Mouse (Mus musculus) neural tube, embryonic 11.5 days (tissue): ENCODE results near the gene Madcam1. TPM values are rescaled to one million over a fixed set of nuclear protein-coding genes. Genes with fewer than 3 reads are reported as not detected.
A peak's percentile ranks its signal among the peaks of the same experiment; 100 is the strongest.

Experiments
- ATAC-seq: fragments of 200-750 bp; cut with Nextera tagmentation; 2 replicates; pipeline ENCODE4 v1.8.0; 2017; ENCODE audit warnings: moderate number of reproducible peaks, mild to moderate bottlenecking, moderate TSS enrichment, moderate library complexity; ENCODE audit not compliant: insufficient read depth, low FRiP score, low TSS enrichment
- DNase-seq: peaks from one replicate; pipeline ENCODE4 v3.0.0-alpha.2; 2015; ENCODE audit warnings: low spot score
- H3K27ac ChIP-seq: fragments of 300-500 bp; sonication (generic); 2 replicates; pipeline ENCODE4 v1.5.1; 2014; ENCODE audit warnings: low read depth, mild to moderate bottlenecking, low read length
- H3K27me3 ChIP-seq: fragments of 300-500 bp; sonication (generic); 2 replicates; pipeline ENCODE4 v1.6.1; 2014; ENCODE audit warnings: mild to moderate bottlenecking, low read length, mixed read lengths; ENCODE audit not compliant: control insufficient read depth, insufficient read depth
- H3K36me3 ChIP-seq: fragments of 300-500 bp; sonication (generic); 2 replicates; pipeline ENCODE4 v1.6.1; 2014; ENCODE audit warnings: mild to moderate bottlenecking, low read length, moderate library complexity, mixed read lengths; ENCODE audit not compliant: control insufficient read depth, insufficient read depth
- H3K4me1 ChIP-seq: fragments of 300-500 bp; sonication (generic); 2 replicates; pipeline ENCODE4 v1.6.1; 2014; ENCODE audit warnings: low read length, mixed read lengths; ENCODE audit not compliant: control insufficient read depth, insufficient read depth
- H3K4me2 ChIP-seq: fragments of 300-500 bp; sonication (generic); 2 replicates; pipeline ENCODE4 v1.6.1; 2014; ENCODE audit warnings: low read depth, mild to moderate bottlenecking, moderate library complexity
- H3K4me3 ChIP-seq: fragments of 300-500 bp; sonication (generic); 2 replicates; pipeline ENCODE4 v1.5.1; 2014; ENCODE audit warnings: low read depth, low read length
- H3K9ac ChIP-seq: fragments of 300-500 bp; sonication (generic); 2 replicates; pipeline ENCODE4 v1.6.1; 2014; ENCODE audit warnings: mild to moderate bottlenecking, low read length
- H3K9me3 ChIP-seq: fragments of 300-500 bp; sonication (generic); 2 replicates; pipeline ENCODE4 v1.6.1; 2016; ENCODE audit warnings: low read length; ENCODE audit not compliant: control insufficient read depth
- WGBS: fragments of 180-500 bp; shearing (Covaris S2); extraction: QIAGEN DNeasy Blood & Tissue Kit; methylation state at CpG from one replicate; pipeline ENCODE4 v1.1.7; 2014; 5-methylcytosine and 5-hydroxymethylcytosine counted together
- polyA plus RNA-seq: library from polyadenylated mRNA; unstranded; fragments of >200 nt; fragmentation: Nextera tagmentation; extraction: Ambion mirVana; gene quantifications from 2 replicates; pipeline ENCODE4 v1.2.1, GENCODE M21; 2014

Madcam1 gene
- polyA plus RNA-seq, 1 experiment from 2014 or later, result 2.5 TPM

DNA sequence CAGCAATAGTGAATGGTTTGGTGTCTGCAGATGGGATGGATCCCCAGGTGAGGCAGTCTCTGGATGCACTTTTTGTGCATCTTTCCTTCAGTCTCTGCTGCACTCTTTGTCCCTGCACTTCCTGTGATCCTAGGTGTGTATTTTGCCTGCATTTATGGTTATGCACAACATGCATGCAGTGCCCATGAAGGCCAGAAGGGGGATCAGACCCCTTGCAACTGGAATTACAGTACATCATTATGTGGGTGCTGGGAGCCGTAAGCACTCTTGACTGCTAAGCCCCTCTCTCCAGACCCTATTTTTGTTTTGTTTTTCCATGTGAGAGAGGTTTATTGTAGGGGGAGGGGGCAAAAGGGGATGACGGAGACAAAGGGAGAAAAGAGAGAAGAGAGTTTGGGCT is 4.1 kb upstream of the Madcam1 start:
- no peaks in the 10 kb centered on the region for H3K27me3 ChIP-seq
- H3K4me2 ChIP-seq, result no peak overlapping the region
- no peak for DNase-seq
- 76% methylated on average over 2 of the region's 2 CpGs for WGBS
- H3K9me3 ChIP-seq, result no peaks in the 10 kb centered on the region
- H3K9ac ChIP-seq, result no peak overlapping the region
- no peak for ATAC-seq
- no peaks in the 10 kb centered on the region for H3K4me1 ChIP-seq
- no peak overlapping the region for H3K4me3 ChIP-seq
- H3K36me3 ChIP-seq, result no peaks in the 10 kb centered on the region
- no peak overlapping the region for H3K27ac ChIP-seq

DNA sequence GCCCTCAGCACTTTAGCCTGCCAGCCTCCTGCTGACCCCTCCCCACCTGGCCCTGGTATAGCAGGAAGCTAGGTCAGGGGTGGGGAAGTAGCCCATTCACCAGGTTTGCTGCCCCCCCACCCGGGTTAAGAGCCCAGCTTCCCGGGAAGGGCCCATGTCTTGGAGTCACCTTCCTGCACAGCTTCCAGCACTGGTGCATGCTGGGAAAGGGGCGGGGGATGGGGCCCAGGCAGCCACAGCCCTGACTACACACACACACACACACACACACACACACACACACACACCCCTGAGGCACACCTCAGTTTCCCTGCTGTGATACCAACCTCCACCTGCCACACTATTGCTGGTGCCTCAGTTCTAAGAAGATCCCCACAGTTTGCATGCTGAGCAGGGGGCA is 2.5 kb upstream of the Madcam1 start:
- H3K9ac ChIP-seq, result no peak overlapping the region
- WGBS, result 58% methylated on average over 3 of the region's 3 CpGs
- no peak for ATAC-seq

DNA sequence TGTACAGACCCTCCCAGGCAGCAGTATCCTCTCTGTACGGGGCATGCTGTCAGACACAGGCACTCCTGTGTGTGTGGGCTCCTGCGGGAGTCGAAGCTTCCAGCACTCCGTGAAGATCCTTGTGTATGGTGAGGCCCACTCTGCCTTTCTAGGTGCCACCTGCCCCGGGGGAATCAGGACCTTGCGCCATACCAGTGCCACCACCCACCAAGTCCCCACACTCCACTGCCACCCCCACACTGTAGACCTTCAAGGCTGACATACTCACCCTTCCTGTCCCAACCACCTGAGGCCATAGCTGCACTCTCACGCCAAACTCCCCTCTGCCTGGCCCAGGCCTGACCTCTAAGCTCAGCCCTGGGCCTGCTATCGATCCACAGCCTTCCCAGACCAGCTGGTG is 692 bp downstream of the Madcam1 start:
- no peak overlapping the region for H3K4me3 ChIP-seq
- ATAC-seq, result no peak

More for the DNA sequence above, 2.5 kb upstream of the Madcam1 start:
- no peaks in the 10 kb centered on the region for H3K4me1 ChIP-seq
- H3K27ac ChIP-seq, result no peak overlapping the region
- H3K27me3 ChIP-seq, result no peaks in the 10 kb centered on the region
- H3K4me3 ChIP-seq, result no peak overlapping the region
- H3K9me3 ChIP-seq, result no peaks in the 10 kb centered on the region
- no peaks in the 10 kb centered on the region for H3K36me3 ChIP-seq
- H3K4me2 ChIP-seq, result no peak overlapping the region
- no peak for DNase-seq

DNA sequence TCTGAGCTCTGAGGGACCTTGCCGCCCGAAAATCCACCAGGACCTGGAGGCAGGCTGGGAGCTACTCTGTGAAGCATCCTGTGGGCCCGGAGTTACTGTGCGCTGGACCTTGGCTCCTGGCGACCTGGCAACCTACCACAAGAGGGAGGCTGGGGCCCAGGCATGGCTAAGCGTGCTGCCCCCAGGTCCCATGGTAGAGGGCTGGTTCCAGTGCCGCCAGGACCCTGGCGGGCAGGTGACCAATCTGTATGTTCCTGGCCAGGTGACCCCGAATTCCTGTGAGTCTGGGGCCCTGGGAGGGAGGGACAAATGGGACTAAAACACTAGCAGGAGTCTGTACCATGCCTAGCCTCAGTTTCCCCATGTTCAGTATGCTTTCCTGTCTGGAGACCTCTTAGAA is 2.1 kb downstream of the Madcam1 start:
- H3K27me3 ChIP-seq, result no peaks in the 10 kb centered on the region
- ATAC-seq (no peak), DNase-seq (no peak)
- no peak overlapping the region for H3K4me3 ChIP-seq
- no peaks in the 10 kb centered on the region for H3K9me3 ChIP-seq
- 66% methylated on average over 9 of the region's 9 CpGs for WGBS
- H3K4me1 ChIP-seq, result peaks cover 12% of the 10 kb centered on the region
- no peak overlapping the region for H3K4me2 ChIP-seq
- no peak overlapping the region for H3K27ac ChIP-seq
- H3K9ac ChIP-seq, result no peak overlapping the region
- no peaks in the 10 kb centered on the region for H3K36me3 ChIP-seq

More for the DNA sequence above, 692 bp downstream of the Madcam1 start:
- 80% methylated on average over 8 of the region's 8 CpGs for WGBS
- Histone ChIP-seq H3K36me3 (no peaks in the 10 kb centered on the region), H3K4me1 (peaks cover under 1% of the 10 kb centered on the region; the same call in 1 of the 2 replicates), H3K27me3 (no peaks in the 10 kb centered on the region), H3K9ac (no peak overlapping the region), H3K4me2 (no peak overlapping the region), H3K27ac (no peak overlapping the region), H3K9me3 (no peaks in the 10 kb centered on the region)
- no peak for DNase-seq

DNA sequence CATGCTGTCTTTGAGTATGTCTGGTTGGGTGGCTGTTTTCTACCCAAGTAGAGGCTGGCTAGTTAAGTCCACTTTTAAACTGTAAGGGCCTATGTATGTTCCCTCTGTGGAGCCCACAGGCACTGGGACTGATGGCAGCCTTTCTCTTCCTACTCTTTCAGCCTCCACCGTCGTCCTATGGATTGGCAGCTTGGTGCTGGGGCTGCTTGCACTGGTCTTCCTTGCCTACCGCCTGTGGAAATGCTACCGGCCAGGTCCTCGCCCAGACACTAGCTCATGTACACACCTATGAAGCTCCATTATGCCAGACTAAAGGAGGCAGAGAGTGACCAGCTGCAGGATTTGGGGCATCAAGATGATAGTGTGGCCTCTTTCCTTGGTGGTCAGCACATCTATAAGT is 3.7 kb downstream of the Madcam1 start:
- no peak overlapping the region for H3K27ac ChIP-seq
- no peak overlapping the region for H3K9ac ChIP-seq
- DNase-seq (no peak), ATAC-seq (no peak)
- no peaks in the 10 kb centered on the region for H3K36me3 ChIP-seq
- H3K4me2 ChIP-seq, result no peak overlapping the region
- H3K9me3 ChIP-seq, result no peaks in the 10 kb centered on the region
- H3K27me3 ChIP-seq, result no peaks in the 10 kb centered on the region
- H3K4me1 ChIP-seq, result peaks cover 16% of the 10 kb centered on the region
- H3K4me3 ChIP-seq, result no peak overlapping the region; the same call in 1 of the 2 replicates
- whole genome bisulfite sequencing, result 76% methylated on average over 5 of the region's 5 CpGs

DNA sequence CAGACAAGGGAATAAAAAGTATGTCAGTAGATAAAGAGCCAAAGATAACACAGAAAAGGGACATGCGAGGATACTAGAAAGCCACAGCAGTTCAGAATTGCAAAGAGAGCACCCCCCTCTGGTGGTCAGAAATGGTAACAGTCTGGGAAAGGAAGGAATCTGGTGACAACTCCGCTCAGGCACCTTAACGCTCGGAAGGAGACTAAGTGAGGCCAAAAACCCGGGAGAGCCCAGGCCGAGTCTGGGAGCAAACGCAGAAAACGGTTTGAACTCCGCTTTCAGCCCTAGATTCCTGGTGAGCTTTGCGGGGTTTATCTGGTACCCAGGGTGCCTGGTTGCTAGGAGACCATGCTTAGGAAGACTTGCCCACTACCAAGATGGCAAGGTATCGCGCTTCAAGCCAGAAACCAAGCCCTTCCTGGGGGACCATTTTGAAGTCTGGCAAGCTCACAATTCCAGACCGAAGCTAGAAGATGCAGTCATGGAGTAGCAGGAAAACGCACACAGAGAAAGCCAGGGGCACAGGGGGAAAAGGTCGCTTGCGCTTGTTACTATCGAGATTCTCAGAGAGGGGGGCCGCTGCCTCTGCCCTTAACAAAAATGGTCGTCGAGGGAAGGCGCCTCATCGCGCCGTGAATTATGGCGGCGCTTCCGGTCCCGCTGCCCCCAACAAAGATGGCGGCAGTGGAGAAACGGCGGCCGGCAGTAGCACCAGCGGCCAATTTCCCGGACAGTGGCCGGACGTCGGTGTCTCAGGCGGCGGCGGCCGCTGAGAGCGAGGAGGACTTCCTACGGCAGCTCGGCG is 4.6 kb downstream of the Madcam1 start, which contains the start of gene Tpgs1:
TSS of gene Tpgs1 (plus strand) at position 599 of the 805 bp plus-strand sequence.
- Histone ChIP-seq H3K4me2 (peak within 1 kb of the TSS; percentile 66), H3K9ac (peak within 1 kb of the TSS; percentile 89), H3K4me1 (peaks cover 16% of the 10 kb centered on the region), H3K27ac (peak within 1 kb of the TSS; percentile 89), H3K36me3 (no peaks in the 10 kb centered on the region), H3K27me3 (no peaks in the 10 kb centered on the region), H3K4me3 (peak within 1 kb of the TSS; percentile 75), H3K9me3 (no peaks in the 10 kb centered on the region)
- peak; percentile 92 for DNase-seq
- ATAC-seq, result peak; percentile 70
- under 1% methylated on average over 45 of the region's 45 CpGs for WGBS

DNA sequence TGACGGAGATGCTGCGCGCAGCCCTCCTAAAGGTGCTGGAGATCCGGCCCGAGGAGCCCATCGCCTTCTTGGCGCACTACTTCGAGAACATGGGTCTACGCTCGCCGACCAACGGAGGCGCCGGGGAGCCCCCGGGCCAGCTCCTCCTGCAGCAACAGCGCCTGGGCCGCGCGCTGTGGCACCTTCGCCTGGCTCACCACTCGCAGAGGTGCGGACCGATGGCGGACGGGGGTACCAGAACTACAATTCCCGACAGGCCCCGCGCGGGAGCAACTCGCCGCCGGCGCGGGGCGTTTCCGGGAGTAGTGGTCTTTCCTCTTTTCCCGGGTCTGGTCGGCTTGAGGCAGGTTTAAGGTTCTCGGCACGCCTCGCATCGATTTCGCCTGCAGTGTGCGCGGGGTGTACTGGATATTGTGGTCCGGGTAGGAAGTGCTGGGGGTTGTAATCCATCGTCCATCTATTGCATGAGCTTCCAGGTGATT is 5.3 kb downstream of the Madcam1 start:
- Histone ChIP-seq H3K36me3 (no peaks in the 10 kb centered on the region), H3K4me3 (peak overlapping the region; percentile 75), H3K9me3 (no peaks in the 10 kb centered on the region), H3K27ac (peak overlapping the region; percentile 89), H3K27me3 (no peaks in the 10 kb centered on the region), H3K9ac (peak overlapping the region; percentile 89), H3K4me1 (peaks cover 16% of the 10 kb centered on the region), H3K4me2 (peak overlapping the region; percentile 66)
- WGBS, result under 1% methylated on average over 47 of the region's 47 CpGs
- ATAC-seq, result peak; percentile 67
- peak; percentile 89 for DNase-seq

DNA sequence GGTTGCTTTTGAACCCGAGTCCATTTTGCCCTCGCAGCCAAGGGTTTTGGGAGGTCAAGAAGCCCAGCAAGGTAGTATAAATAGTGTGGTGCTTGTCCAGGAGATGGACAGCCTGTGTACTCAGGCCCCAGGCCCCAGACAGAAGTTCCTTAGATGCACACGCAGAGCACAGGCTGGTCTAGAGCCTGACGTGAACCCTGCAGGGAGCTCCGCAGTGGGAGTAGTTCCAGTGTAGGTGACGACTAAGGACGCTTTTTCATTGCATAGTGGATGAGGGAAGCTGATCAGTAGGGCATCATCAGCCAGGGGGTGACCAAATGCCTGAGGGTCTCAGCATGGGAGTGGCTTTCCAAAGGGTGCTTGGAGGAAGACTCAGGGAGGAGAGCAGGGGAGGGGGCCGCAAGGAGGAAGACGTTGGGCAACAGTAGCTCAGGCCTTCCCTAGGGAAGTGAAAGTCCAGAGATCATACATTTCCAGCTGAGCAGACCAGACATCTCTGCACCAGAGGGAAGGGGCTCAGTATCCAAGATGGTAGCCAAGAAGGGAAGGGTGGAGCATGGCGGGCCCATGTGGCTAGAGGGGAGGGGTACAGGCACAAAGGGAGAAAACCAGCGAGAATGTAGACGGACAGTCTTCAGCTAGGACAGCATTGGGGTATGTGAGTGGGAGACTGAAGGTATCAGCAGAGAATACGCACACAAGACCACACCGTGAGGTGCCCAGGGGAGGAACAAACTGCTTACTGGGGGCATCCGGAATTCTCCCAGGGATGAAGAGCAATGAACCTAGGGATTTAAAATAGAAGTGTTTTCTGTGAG is 5.9 kb downstream of the Madcam1 start:
- ATAC-seq, result peak; percentile 8; the same call in 1 of the 2 replicates
- Histone ChIP-seq H3K9ac (peak overlapping the region; percentile 89), H3K9me3 (no peaks in the 10 kb centered on the region), H3K4me3 (peak overlapping the region; percentile 75), H3K36me3 (no peaks in the 10 kb centered on the region), H3K4me1 (peaks cover 16% of the 10 kb centered on the region), H3K27me3 (no peaks in the 10 kb centered on the region), H3K27ac (0 out of 2 replicates have a peak overlapping the region, but pooled peaks have one; percentile 89), H3K4me2 (peak overlapping the region; percentile 66)
- DNase-seq, result no peak
- 28% methylated on average over 15 of the region's 15 CpGs for WGBS
